Mouse (Mus musculus): ENCODE results near the gene Hmgcll1. TPM values are rescaled to one million over a fixed set of nuclear protein-coding genes. Genes with fewer than 3 reads are reported as not detected.

The Hmgcll1 gene
- total RNA-seq, 2 experiments from 2014 or later, result 0.17 to 0.28 TPM

GRCm38 (mm10) chr9:76023551-76023973, 8.9 kb downstream of the Hmgcll1 start:
- H3K4me3 ChIP-seq, result no peak overlapping the region
- DNase-seq, result no peak

GRCm38 (mm10) chr9:76024277-76025246, 9.9 kb downstream of the Hmgcll1 start:
- DNase-seq, result peak; percentile 54
- Histone ChIP-seq H3K27ac (peak overlapping the region; percentile 82), H3K4me3 (peak overlapping the region; percentile 33; the same call in 1 of the 2 replicates)
- intact Hi-C loops (cut with DNase I), result loop anchor here (10.0 kb wide), 1 partner anchor 70 kb away; no protein-coding TSS in a partner anchor
- no peak for TF ChIP-seq CTCF (IDR thresholded peaks at IDR 0.05)

More at GRCm38 (mm10) chr9:76023551-76023973, 8.9 kb downstream of the Hmgcll1 start:
- intact Hi-C loops (cut with DNase I), result loop anchor here (10.0 kb wide), 1 partner anchor 71 kb away; no protein-coding TSS in a partner anchor
- no peak for TF ChIP-seq CTCF (IDR thresholded peaks at IDR 0.05)
- H3K27ac ChIP-seq, result peak overlapping the region; percentile 82

DNA sequence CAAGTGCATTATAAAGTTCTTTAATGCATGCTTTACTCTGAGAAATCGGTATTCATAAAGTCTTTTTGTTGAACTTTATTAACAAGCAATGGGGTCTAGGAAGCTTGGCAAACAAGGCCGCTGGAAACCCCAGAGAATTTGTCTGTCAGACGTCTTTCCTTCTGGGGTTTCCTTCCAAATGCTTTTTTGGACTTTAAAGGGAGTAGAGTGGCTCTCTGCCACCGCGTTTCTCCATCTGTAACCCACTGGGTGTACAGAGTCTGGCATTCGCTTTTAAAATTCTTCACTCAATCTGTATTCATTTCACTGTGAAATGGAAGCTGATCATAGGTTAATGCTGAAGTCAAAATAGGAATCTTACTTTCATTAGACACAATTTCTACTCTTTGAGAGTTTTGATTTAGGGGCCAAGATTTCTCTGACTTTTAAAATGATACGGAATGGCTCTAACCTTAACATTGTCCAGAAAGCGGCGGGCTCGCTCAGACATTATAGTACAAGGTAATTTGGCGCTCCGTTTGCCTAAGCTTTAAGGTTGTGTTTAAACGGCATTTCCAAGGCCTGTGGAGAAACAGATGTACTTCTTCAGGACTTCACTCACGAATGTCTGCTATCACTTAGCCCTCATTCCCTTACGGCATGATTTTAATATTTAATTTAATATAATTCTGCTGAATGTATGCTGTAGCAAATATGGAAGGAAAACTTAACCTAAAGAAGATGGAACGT, 15.0 kb downstream of the Hmgcll1 start:
- Histone ChIP-seq H3K4me3 (peak overlapping the region; percentile 32; the same call in 1 of the 2 replicates), H3K27ac (peak overlapping the region; percentile 53; the same call in 1 of the 2 replicates)
- DNase-seq, result peak; percentile 53
- intact Hi-C loops (cut with DNase I), result loop anchor here (10.0 kb wide), 1 partner anchor 65 kb away; no protein-coding TSS in a partner anchor
- TF ChIP-seq CTCF (IDR thresholded peaks at IDR 0.05), result no peak

DNA sequence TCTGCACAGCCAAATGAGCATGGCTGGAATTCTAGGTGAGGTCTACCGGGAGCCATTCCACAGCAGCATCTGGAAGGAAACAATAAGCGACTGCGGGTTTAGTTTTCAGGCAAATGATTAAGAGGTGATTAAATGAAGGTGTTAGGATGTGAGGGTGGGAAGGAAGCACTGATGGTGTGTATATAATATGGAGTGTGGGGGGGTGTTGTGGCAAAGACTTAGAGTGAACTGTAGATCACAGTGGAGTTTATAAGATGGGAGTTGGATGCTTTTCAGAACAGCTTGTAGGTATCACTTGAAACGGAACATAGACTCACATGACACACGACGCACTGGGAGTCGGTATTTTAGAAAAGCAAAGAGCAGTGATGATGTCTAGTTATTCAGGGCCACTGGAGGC, 20.4 kb downstream of the Hmgcll1 start:
- intact Hi-C loops (cut with DNase I), result no loop called here
- DNase-seq, result no peak
- no peak for TF ChIP-seq CTCF (IDR thresholded peaks at IDR 0.05)
- peak overlapping the region; percentile 57; the same call in 1 of the 2 replicates for H3K27ac ChIP-seq
- no peak overlapping the region for H3K4me3 ChIP-seq

GRCm38 (mm10) chr9:76038327-76039103, 23.9 kb downstream of the Hmgcll1 start:
- H3K4me3 ChIP-seq, result no peak overlapping the region
- DNase-seq, result no peak
- H3K27ac ChIP-seq, result no peak overlapping the region
- intact Hi-C loops (cut with DNase I), result no loop called here
- TF ChIP-seq CTCF (IDR thresholded peaks at IDR 0.05), result no peak

DNA sequence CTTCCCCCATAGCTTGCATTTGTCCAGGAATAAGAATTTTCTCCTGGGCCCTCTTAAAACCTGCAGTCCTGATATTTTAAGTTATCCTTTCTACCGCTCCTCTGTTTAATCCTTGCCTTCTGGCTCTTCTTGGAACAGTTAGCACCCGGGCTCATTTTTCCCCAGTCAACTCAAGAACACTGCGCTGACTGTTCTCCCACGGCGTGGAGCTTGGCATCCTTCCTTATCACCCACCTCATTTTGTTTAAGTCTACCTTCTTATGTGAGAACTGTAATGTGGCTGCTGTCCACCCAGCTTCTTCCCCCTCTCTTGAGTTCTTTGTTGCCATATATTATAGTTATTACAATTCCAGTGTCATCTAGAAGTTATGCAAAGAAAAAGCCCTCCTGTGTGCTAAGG, 25.1 kb downstream of the Hmgcll1 start:
- H3K4me3 ChIP-seq, result no peak overlapping the region
- H3K27ac ChIP-seq, result no peak overlapping the region
- intact Hi-C loops (cut with DNase I), result no loop called here
- no peak for DNase-seq
- no peak for TF ChIP-seq CTCF (IDR thresholded peaks at IDR 0.05)

DNA sequence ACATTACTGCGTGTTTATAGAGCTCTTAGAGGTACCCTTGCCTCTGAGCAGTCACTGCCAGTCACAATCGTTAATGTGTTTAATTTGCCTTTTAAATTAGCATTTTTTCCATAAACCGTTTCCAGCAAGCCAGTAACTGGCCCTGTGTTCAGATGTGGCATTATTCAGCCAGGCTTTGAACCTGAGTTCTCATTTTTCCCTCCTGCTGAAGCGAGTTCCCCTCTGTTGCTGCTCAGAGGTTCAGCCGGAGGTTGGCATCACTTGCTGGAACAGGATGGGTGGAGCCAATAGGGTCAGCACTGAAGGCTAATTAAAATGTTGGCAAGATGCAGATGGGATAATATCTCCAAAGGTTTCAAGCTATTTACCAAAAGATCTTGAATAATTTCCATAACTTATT, 28.7 kb downstream of the Hmgcll1 start:
- DNase-seq, result no peak
- H3K4me3 ChIP-seq, result no peak overlapping the region
- intact Hi-C loops (cut with DNase I), result no loop called here
- peak overlapping the region; percentile 0; the same call in 1 of the 2 replicates for H3K27ac ChIP-seq
- TF ChIP-seq CTCF (IDR thresholded peaks at IDR 0.05), result no peak

- no peak overlapping the region for H3K4me3 ChIP-seq
- intact Hi-C loops (cut with DNase I), result no loop called here
- H3K27ac ChIP-seq, result no peak overlapping the region
- TF ChIP-seq CTCF (IDR thresholded peaks at IDR 0.05), result no peak
- DNase-seq, result no peak
These were observed 46.3 kb downstream of the Hmgcll1 start for GRCm38 (mm10) chr9:76060935-76061334.

- no peak overlapping the region for H3K27ac ChIP-seq
These were observed 46.8 kb downstream of the Hmgcll1 start for GRCm38 (mm10) chr9:76061492-76061891.

DNA sequence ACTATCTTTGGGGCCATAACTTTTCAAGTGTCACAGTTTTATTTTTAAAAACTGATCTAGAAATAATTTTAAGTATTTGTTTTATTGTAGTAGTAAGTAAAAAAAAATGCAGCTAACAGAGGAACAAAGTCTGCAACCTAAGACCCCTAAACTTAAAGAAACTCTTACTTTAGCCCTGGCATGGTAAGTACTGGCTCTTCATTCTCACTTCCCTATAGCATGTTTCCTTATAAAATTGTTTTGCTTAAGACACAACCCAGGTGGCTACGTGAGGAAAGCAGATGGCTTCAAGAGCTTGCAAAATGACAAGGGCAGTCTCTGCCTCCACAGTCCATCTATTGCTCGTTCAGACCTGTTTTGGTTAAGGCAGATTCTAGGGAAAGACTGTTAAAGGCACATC, 49.5 kb downstream of the Hmgcll1 start:
- no peak for DNase-seq

More at GRCm38 (mm10) chr9:76061492-76061891, 46.8 kb downstream of the Hmgcll1 start:
- no peak for DNase-seq
- no peak for TF ChIP-seq CTCF (IDR thresholded peaks at IDR 0.05)
- no peak overlapping the region for H3K4me3 ChIP-seq
- intact Hi-C loops (cut with DNase I), result no loop called here

DNA sequence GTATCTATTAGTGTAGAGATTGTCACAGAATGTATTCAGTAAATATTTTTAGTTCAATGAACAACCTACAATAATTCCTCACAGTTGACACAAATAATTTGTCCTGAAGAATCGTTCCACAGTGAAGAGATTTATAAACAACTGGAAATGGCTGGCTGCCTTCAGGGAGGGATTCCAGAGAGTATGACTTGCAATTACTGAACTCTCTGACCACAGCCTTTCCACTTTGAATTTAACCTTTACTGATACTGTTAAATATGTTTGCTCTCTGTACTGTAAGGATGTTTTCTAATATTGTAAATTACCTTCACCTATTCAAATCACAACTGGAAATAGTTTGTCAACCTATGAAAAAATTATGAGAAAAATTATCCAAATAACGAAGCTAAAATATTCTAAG, 76.9 kb downstream of the Hmgcll1 start:
- intact Hi-C loops (cut with DNase I), result loop anchor here (10.0 kb wide), 1 partner anchor 67 kb away; no protein-coding TSS in a partner anchor
- no peak for TF ChIP-seq CTCF (IDR thresholded peaks at IDR 0.05)

More for the DNA sequence above, 49.5 kb downstream of the Hmgcll1 start:
- intact Hi-C loops (cut with DNase I), result no loop called here
- H3K4me3 ChIP-seq, result no peak overlapping the region
- no peak for TF ChIP-seq CTCF (IDR thresholded peaks at IDR 0.05)
- no peak overlapping the region for H3K27ac ChIP-seq

DNA sequence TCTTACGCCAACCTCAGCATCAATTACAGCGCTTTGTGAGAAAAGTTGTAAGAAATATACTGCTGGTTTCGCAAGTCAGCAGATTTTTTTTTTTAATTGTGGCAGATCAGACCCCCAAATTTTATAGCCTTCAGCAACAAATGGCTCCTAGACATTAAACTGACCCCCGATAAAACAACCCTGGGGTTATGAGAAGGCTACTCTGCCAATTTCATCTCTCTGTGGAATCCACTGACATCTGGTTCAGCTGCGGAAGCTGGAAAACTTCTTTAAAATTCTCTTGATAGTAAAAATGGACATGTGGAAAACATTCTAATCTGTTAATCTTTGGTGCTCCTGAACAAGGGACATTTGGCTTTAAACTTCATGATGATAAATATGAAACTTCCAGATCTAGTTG, 82.6 kb downstream of the Hmgcll1 start:
- no peak for DNase-seq
- intact Hi-C loops (cut with DNase I), result loop anchor here (10.0 kb wide), 1 partner anchor 72 kb away; no protein-coding TSS in a partner anchor
- no peak for TF ChIP-seq CTCF (IDR thresholded peaks at IDR 0.05)
- H3K27ac ChIP-seq, result peak overlapping the region; percentile 73
- no peak overlapping the region for H3K4me3 ChIP-seq

More for the DNA sequence above, 76.9 kb downstream of the Hmgcll1 start:
- Histone ChIP-seq H3K27ac (peak overlapping the region; percentile 72), H3K4me3 (no peak overlapping the region)
- DNase-seq, result peak; percentile 68

Measured in gastrocnemius, adult 2 months (tissue).